Mouse (Mus musculus): ENCODE data around the gene Gm10521. TPM values are rescaled to one million over a fixed set of nuclear protein-coding genes. Genes with fewer than 3 reads are reported as not detected.
A peak's percentile ranks its signal among the peaks of the same experiment; 100 is the strongest.
"Not testable (repeated sequence)": the region's sequence is repeated elsewhere in the genome, so short reads cannot be mapped to it uniquely, and the experiment has no call there.

Gm10521 gene
- total RNA-seq (2021) (under 1 TPM; 0.10 to 0.12 TPM), polyA plus RNA-seq (2012; rRNA removed) (0.07 and 0.13 TPM in 2 replicates)
- long read RNA-seq = 0 reads

DNA sequence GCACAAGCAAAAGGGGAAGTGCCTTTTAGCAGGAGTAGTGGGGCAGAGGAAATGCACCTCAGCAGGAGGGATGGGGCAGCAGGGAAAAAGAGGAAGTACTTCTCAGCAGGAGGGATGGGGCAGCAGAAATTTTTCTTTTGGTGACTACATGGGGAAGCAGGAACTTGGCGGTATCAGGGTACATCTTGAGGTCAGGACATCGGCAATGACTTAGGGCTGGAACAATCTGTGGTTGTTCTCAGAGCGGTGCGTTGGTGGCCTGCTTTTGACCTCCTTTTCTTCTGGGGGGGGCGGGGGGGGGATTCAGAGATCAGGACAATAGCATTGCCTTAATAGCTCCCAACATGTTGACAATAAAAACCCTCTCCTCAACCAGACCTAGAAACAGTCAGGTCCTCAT lies at the start of gene Gm10521:
TSS of gene Gm10521 (plus strand) at position 301 of the 400 bp plus-strand sequence.
- not testable (repeated sequence) for DNase-seq

DNA sequence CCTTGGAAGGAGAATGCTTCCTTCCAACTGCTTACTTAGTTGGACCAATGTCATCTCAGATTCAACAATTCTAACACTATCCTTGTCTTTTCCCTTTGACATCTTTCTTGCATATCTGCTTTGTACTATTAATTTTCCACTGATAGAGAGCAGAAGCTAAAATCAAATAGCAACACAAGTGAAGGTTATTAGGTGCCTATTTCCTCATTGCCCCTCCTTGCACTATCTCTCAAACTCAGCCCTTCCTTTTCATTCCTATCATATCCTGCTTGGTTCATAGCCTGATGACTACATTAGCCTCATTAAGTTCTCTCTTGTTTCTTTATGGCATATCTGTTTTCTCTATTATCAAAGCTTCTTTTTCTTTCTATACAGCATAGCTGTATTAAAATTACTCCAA lies 47.3 kb upstream of the Gm10521 start:
- DNase-seq = no peak

DNA sequence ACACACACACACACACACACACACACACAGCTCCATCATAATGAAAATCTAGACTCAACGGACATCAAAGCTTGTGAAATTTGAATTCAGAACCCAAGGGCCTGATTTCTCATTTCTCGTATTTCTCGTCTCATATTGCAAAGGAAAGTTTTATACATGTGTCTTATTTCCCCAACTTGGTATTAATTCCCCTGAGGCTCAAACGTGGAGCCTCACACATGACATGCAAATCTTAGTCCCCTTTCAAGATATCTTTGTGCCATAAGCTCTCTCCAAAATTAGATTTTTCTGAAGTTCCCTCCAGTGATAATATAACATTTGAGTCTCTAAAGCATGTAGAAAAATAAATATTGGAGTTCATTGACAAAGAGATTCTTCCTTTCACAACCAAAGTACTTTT lies 46.7 kb upstream of the Gm10521 start:
- DNase-seq = no peak

DNA sequence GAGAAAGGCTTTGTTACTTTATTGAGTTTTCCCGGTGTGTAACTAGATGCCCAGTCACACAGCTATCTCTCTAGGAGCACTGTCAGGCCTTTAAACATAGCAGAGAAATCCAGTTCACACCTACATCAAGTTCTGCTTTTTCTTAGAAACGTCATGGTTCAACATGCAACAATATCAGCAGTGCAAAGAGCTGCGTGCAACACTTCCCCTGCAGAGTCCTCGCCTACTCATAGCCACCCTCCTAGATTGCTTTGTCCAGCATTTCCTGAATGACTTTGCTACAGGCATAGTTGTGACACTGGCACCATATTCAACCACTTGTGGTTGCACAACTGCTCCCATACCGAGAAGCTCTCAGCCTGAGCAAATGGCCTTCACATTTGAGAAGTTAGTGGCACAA lies 46.0 kb upstream of the Gm10521 start:
- DNase-seq = peak; percentile 9

DNA sequence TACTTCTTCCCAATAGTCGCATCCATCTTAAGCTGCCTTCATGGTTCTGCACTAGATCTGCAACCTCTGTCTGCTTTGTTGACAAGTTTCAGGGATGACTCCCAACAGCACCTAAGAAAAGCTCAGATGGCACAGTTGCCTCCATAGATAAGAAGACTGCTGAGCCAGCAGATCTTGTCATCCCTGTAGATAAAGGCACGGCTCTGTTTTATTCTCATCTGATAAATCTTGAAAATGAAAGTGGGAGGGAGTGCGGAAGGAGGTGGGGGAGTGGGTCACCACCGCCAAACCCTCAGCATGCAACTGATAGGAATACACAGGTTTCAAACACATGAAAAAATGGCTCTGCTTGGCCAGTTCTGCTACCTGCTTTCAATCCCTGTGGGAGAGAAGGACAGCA lies 30.0 kb upstream of the Gm10521 start:
- DNase-seq = no peak

DNA sequence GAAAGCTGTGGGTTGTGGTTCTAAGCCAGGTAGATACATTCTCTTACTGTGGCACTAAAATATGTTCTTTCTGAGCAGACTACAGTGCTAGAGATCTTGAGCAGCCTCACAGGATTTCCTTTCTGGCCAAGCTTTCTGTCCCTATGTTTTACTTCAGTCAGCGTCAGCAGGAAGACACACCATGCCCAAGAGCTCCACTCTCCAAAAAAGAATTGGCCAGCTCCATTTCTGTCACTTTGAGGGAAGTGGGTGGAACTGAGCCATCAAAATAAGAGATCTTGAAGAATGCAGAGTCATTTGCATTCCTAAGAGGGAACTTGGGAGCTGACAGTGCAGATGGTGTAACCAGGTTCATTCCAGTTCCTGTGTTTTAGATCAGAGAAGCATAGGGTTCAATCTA lies 8.5 kb upstream of the Gm10521 start:
- no peak for DNase-seq

DNA sequence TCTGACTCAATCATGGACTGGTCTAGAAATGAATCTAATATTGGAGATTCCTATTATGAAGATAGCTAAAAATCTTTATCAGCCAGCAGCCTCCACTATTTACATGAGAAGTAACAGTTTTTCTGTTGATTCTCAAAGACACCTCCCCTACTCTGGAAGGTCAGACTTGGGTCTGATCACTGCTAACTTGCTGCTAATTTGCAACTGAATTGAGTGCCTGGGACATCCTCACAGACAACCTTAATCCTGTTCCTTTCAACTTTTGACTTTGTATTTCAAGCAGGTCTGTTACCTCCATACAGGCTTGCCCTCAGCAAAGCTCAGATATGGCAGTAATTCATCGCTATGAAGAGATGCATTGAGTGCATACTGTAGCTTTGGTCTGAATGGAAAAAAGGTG lies 8.5 kb downstream of the Gm10521 start:
- no peak for DNase-seq

DNA sequence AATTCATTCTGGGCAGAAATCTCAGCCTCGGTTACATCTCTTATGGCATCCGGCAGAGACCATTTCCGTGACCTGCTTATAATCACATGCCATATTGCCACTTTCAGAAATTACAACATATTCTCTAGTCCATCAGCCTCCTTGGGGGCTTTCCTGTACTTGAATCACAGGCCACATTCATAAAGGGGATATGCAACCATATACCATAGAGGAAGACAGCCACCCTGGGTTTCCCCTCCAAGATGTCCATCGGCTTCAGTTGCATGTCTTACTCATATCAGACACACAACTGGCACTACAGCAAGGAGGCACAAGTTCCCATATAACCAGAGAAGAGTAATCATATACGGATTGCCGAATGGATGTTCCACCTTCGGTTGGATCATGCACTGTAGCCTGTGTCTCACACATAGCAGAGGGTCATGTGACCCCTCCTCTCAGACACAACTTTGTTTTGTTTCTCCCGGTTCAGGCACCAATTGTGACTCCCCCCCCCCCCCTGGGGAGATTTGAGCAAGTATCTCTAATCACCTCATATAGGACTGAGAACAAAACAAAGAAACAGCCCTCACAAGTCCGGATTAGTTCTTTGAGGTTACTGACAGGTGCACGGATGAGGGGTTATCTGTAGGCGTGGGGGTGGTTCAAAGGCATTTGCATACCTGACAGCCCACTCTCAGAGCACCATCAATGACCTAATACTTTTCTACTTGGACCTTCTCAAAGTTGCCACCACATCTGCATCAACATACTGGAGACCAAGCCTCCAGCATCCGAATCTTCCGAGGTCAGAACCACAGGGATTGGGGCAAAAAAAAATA lies 20.4 kb downstream of the Gm10521 start:
- no peak for DNase-seq

DNA sequence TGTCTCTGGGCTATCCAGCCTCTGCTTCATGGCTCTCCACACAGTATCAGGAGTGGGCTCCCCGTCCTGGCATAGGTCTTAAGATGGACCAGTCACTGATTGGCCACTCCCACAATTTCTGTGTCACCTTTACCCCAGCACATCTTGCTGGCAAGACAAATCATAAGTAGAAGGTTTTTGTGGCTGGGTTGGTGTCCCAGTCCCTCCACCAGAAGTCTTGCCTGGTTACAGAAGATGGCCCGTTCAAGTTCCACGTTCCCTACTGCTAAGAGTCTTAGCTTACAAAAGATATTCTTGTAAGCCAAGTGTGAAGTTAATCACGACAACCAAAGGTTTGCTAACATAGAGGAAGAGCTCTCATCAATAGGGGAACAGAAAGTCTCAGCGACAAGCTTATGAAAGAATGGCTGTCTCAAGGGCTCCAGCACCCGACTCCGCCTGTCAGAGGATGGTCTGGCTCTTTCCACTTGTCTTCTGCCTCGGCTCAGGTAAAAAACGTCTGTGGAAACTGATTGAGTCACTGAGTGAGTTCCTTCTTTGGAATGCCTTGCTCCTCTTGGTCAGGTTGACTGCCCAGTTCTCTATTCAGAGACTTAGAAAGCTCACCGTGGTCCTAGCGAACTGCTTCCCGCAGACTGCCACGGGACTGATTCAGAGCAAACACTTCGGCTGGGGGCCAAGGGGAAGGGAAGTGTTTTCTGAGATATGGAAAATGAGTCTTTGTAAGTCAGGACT lies 22.0 kb downstream of the Gm10521 start, which contains the start of gene Slamf6:
TSS of gene Slamf6 (plus strand) at position 211 of the 735 bp plus-strand sequence.
- DNase-seq = no peak

DNA sequence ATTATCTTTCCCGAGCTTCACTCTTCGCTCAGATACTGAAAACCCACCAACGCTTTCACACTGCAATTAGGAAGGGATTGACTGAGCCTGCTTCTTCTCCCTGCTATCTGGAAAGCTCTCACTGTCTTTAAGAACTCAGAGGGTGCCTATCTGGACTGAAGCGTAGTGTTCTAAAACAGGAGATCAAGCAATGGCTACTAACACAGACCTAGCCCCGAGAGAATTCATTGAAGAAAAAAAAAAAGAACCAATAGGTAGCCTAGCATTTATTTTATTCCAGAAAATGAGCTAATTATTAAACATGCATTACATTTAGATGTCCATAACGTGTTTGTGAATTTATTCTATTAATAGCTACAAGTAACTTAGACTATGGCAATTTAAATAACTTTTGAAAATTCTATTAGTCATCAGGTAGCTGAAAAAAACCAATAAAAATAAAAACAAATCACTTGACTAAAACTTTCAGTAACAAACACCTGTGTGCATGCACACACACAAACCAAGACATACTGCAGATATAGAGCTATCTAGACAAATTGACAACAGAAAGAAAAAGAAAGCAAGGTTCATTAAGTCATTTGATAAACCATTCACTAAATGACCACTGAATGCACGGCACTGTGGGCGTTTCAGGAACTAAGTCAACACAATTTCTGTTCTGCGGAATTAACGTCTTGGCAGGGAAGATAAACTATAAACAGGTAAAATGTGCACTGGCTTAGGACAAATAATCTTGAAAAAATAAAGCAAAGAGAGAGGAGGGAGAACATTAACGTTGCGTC lies 22.9 kb downstream of the Gm10521 start:
- DNase-seq = no peak

DNA sequence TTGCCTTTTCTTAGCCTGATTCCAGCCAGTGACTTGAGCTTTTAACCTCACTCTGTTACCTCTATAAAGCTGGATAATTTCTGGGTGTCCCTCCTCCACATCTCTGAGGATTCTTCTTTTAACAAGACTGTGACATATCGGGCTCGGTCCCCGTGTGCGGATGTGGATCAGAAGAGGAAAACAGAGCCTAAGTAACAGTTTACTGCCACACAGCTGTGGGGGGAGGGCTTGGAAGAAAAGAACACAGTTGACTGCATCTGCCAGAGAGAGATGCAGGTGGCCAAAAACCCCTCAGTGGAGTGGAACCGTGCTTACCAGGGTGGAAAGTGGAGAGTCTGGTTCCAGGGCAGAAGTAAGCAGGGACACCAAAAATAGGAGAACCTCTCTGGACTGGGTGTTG lies 23.7 kb downstream of the Gm10521 start:
- no peak for DNase-seq

DNA sequence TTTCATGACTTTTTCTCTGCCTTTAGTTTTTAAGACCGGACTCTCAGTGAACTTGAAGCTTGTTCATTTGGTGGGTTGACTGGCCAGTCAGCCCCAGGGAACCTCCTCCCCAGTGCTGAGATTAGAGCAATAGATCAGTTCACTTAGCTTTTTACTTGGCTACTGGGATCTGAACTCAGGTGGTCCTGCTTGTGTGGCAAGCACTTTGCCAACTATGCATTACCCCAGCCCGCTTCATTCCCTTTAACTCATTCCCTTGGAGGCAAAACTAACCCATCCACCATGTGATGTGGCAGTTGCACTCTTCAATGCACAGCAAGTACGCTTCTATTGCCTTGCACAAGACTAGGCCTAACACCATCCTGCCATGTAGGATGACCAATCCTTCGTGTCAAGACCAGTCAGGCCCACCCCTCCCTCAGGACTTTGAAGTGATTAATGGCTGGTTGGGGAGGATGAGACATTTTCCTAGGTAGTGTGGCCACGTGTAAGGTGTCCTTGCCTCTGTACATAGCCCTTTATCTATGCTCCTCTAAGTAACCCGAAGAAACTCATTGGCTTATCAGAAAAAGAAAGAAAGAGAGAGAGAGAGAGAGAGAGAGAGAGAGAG lies 24.5 kb downstream of the Gm10521 start:
- no peak for DNase-seq

DNA sequence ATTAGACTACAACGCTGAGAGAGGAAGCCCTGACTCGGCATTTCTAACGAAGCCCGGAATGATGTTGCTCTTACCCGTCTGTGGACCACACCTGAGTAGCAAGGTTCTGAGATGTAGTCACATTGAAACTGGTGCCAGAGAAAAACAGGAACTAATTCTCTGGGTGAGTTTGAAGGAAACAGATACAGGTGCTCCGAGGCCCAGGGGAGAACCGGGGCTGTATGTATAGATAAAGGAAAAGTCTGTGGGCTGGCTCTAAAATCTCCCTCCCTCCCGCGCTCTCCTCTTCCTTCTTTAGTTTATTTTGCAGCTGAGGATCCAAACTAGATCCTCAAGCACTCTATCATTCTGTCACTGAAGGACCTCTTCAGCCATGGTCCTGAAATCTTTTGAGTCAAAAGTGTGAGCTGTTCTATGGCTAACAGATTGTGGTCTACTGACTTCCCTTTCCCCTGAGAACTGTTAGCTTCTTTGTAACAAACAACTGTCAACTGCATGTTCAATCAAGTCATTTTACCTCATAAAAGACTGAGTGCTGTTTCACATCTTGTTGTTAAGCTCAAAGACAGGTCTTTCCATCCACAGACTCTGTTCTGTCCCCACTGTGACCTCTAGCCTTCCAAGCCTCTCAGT lies 25.6 kb downstream of the Gm10521 start:
- DNase-seq = no peak

DNA sequence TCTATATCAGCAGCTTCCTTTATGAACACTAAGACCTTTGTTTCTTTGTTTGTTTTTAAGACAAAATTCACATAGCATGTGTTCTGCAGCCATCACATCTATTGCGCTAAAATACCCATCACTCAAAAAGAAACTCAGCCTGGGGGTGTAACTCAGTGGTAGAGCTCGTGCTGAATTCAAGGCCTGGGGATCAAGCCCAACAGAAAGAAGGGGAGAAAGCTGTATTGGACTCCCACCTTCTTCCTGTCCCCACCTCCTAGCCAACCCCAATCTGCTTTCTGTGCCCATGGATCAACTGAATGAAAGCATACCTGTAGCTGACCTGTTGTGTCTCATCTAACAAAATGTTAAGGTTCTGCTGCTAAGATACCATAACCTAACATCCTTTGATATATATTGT lies 26.2 kb downstream of the Gm10521 start:
- DNase-seq = no peak

DNA sequence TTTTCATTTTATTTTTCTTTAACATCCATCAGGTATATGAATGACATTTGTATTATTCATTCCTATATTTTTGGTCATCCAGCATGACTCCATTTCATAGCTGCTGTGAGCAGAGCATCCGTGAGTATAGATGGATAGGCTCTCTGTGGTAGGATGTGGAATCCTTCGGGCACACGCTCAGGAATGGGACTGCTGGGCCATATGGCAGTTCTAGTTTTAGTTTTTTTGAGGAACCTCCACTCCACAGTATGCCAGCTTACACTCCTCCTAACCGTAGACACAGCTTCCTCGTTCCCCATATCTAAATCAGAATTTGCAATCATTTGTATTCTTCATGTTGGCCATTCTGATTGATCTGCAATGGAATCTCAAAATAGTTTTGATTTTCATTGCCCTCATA lies 27.4 kb downstream of the Gm10521 start:
- DNase-seq = no peak

DNA sequence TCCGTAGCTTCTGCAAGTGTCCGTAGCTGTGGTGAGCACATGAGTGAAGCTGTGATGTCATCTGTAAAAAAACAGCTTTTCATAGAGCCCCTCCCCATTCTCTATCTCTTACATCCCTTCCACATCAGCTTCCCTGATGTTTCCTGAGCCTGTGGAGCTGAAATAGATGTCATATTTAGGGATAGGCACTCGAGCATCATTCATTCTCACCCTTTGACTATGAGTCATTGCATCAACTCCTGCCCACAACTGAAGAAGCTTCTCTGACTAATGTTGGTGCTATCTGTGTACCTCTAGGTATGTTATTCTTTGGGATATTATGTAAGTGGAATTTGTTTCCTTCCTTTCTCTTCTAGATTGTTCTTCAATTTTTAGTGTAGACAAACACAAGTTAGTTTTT lies 29.4 kb downstream of the Gm10521 start:
- no peak for DNase-seq

DNA sequence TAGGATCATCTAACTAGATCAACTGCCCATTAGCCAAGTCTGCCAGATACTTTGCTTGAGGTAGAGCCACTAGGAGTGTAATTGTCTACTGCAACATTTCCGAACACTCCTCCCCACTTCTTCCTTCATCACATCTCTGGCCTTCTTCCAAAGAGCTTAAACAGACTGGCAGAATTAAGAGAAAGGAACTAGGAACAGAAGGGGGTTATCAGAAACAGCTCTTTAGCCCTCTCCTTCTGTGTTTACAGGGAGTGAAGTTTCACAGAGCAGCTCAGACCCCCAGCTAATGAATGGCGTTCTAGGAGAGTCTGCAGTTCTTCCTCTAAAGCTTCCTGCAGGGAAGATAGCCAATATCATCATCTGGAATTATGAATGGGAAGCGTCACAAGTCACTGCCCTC lies 38.4 kb downstream of the Gm10521 start:
- DNase-seq = no peak

DNA sequence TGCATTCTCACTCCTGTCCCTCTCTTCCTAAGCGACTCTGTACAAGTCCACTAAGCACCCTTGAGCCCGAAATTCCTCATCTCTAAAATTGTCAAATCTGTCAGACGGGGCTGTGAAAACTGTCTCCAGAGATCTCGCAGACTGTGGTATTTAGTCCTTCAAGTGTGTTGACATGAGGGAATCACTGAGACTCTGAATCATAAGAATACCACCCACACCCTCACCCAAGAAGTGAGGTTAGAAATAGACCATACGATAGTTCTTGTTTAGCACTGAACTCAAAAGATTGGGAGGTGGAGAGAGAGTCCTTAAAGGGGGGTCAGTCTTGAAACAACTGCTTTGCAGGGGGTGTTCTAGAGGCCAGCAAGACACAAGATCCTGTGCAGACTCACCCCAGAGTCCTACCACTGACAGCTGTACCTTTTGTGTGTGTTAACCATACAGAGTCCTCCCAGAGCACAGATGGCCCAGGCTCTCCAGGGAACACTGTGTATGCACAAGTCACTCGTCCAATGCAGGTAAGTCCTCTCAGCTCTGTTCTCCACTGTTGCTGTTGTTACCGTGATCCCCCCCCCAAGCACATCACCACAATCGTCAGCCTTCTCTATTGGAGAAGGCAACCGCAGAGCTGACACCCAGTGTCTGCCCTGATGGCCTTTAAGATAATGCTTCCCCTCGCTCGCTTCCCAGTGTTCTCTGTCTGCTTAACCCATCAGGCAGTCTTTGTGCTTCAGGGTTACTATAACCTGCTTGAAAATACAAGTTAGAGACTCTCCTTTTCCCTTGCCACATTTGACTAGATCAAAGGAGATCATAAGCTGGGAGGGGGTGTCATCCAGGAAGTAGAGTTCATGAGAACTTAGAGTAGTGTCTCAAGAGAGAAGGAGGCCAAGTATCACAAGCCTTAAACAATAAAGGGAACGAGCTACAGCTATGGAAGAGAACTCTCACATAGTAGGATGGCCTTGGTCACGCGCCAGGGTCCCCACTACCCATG lies 43.8 kb downstream of the Gm10521 start:
- DNase-seq = no peak

DNA sequence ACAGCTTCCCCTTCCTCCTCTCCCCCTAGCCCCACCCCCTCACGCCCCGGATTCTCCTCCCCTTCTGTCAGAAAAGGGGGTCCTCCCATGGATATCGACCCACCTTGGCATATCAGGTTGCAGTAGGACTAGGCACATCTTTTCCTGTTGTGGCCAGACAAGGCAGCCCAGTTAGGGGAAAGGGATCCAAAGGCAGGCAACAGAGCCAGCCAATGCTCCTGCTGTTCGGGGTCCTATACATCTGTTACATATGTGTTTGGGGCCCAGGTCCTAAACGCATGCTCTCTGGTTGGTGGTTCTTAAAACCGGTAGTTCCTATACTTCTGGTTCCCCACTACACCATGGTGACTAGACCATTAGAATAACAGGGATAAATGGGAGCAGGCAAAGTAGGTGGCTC lies 45.2 kb downstream of the Gm10521 start:
- no peak for DNase-seq

DNA sequence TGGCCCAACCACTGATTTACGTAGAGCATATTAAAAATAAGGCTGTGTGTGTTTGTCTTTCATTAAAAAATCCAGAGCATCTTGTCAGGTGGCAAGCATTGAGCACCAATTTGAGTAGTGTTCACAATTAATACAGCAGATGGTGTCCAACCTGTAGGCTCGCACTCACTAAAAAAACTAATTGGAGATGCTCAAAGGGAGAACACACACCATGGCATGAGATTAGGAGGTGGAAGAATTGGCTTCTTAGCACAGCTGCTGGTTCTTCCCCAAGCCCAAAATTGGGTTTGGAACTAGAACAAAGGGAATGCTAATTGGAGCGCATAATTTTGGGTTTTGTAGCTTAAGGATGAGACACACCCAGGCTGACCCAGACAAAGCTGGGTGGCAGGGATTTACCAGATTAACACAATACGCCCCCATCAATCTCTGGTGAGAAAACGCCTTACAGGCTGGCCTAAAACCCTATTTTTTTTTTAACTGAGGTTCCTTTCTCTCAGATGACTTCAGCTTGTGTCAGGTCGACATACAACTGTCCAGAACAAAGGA lies 51.1 kb downstream of the Gm10521 start:
- no peak for DNase-seq

Measured in adrenal gland, adult 2 months (tissue).